Mouse (Mus musculus) heart, adult 11 months (tissue): Measurements from ENCODE around the gene Swsap1.

Source experiments
- DNase-seq: peaks from one replicate; pipeline ENCODE4 v3.0.0; 2022

Gene Swsap1

DNA sequence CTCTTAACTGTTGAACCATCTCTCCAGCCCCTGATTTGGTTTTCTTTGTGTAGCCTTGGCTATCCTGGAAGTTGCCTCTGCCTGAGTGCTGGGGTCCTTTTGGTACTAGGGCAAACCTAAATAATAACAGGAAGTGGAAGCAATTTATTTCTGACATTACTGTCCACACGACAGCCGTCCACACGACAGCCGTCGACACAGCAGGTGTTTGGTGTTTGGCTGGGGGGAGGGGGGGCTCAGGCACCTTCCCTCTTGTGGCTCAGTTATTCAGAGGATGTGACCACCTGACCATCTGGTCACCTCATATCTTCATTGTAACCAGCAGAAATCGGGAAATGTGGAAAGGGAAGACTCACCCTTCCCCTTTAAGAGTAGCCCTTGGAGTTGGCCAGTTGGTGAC is 13.3 kb downstream of the Swsap1 start:
- DNase-seq, result no peak

DNA sequence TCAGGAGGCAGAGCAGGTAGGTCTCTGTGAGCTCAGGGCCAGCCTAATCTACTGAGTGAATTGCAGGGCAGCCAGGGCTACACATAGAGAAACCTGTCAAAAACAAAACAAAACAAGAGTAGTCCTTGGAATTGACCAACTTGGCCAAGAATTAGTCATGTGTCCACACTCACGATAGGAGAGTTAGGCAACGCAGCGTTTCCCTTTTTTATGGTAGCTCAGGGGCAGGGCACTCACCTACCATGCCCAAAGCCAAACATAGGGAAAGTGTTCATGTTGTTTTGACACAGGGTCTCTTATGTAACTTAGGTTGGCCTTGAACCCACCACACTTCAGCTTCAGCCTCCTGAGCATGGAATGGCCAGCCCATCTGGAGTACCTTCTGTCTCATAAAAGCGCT is 13.7 kb downstream of the Swsap1 start:
- no peak for DNase-seq

DNA sequence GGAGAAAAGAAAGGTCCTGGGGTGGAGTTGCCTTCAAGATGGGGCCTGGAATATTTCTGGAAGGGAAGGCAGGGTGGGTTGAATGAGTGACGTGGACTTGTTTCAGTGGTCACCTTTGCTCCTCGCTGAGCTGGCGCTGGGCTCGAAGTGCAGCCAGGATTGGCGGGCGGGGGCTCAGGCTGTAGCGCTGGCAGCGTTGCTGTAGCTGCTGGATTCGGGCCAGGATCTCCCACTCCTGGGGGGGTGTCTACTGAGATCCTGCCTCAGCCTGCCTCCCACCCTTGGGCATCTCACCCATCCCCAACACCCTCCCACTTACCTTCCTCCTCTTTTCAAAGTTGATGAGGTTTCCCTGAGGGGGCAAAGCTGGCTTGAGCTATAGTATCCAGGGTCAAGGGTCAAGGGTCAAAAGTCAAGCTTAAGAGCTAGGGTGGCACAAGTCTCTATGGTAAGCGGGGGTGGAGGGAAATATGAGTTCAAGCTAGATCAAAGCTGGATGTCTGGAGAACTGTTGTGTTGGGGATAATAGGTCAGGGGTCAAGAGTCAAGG is 21.1 kb downstream of the Swsap1 start:
- no peak for DNase-seq

DNA sequence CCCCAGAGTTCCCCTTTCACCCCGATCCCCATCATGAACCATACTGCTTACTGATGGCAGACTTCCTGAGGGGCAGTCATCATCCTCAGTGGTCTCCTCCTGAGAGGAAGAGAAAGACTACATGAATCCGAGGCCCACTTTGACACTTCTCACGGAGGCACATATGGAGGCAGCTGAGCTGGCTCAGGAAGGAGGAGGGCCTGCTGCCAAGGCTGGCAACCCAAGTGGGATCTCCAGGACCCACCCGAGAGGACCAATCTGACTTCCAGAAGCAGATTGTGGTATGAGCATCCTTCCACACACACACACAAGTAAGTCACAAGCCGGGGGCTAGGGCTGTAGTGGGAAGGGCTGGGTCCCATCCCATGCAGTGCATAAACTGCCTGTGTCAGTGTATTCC is 21.8 kb downstream of the Swsap1 start:
- no peak for DNase-seq

DNA sequence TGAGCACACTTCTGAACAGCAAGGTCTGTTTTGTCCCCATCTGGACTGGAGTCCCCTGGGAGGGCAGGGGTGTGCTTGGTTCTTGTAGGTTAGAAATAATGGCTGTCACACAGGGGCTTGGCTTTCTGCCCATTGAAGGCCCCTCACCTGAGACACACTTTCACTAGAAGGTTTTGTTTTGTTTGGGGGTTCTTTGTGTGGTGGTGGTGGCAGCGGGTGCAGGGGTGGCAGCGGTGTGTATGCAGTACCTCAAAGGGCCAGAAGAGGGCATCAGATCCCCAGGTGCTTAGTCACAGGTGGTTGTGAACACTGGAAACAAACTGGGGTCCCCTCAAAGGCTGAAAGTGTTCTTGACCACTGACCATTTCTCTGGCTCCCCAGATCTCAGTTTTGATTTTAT is 22.4 kb downstream of the Swsap1 start:
- no peak for DNase-seq

DNA sequence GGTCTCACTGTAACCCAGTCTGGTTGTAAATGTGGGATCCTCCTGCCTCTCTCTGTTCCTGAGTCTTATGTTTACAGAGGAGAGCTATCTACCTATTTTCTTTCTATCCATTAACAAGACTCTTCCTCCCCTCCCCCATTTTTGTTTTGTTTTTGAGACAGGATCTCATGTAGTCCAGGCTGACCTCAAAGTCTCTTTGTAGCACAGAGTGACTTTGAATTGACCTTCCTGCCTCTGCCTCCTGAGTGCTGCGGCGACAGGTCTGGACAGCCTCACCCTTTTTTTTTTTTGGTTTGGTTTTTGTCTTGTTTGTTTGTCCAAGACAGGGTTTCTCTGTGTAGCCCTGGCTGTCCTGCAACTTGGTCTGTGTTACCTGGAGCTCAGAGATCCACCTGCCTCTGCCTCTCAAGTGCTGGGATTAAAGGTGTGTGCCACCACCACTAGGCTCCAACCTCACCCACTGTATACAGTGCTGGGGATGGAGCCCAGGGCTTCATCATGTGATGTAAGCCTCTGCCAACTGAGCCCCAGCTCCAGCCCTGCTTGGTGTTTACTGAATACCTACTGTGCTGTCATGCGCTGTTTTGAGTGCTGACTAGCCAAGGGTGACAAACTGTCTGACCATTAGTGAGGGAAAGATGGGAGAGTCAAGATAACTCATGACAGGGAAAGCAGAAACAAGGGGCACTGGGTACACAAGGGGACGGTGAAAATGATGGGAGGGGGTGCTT is 23.0 kb downstream of the Swsap1 start:
- no peak for DNase-seq

DNA sequence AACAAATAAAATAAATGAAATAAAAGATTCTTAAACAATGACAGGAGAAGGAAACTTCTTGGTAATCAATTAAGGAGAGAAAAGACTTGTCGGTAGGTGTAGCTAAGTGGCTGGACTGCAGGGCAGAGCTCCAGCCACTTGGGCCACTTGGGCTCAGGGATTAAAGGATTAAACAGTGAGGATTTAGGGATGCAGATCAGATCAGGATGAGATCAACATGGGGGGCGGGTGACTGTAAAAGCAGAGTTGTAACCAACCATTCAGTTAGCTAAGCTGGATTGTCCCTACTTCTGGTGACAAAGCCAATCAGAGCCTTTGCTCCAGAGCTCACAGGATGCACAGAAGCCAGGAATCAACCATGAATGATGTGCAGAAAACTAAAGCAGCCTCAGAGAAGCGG is 28.4 kb downstream of the Swsap1 start:
- DNase-seq, result no peak

DNA sequence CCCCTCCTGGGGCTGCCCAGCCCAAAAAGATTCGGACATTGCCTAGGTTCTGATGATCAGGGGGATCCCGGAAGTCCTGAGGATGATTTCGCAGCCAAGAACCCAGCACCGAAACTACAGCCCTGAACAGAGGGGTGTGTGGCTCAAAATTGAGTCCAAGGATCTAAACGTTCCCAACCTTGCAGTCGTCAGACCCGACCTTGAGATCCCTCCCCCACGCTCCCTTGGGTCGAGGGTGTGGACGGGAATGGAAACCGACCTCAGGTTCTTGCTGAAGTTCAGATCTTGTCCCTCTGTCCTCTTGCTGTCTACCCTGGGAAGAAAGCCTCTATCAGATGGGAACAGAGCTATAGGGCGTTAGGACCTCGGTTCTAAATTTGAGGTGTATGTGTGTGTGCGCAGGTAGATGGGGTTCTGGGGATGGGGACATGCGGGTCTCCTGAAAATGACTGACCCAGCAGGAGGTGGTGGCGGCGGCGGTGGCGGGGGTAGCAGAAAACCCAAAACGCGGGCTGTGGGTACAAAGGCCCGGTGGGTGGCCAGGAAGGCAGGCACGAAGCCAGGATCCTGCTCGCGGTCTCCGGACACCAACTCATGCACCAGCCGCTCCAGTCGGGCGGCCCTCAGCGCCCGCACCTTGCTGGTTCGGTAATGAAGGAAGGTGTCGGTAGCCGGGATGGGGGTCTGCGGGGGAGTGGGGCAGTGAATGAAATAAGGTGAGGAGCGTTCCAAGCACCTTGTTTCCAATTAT is 32.2 kb downstream of the Swsap1 start:
- DNase-seq, result no peak

DNA sequence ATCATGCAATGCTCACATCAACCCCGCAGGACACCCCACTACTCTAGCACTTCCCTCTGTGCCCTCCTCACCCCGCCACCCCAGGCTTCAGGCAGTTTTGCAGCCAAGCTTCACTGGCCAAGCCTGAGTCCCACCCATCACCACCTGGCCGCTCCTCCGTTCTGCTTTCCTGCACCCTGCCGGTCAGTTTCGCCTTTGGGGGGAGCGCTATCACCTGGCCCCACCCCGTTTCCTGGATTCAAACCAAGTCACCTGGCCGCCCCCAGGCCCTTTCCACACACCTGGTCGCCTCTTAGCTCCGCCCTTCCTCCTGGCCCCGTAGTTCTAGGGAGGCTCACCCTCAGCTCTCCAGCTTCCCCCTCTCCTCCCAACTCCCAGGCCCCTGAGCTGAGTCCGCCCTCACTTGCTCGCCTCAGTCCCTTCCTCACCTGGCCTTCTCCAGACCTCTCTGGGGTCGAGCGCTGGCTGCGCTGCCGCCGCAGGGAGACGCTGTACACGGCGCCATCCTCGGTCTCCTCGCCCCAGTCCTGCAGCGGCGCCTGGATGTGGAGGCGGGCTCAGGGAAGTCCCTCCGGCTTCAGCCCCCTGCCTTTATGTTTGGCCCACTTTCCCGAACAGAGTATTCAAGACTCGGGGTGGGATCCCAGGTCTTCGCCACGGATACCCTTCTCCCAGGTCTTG is 33.0 kb downstream of the Swsap1 start:
- DNase-seq, result no peak

DNA sequence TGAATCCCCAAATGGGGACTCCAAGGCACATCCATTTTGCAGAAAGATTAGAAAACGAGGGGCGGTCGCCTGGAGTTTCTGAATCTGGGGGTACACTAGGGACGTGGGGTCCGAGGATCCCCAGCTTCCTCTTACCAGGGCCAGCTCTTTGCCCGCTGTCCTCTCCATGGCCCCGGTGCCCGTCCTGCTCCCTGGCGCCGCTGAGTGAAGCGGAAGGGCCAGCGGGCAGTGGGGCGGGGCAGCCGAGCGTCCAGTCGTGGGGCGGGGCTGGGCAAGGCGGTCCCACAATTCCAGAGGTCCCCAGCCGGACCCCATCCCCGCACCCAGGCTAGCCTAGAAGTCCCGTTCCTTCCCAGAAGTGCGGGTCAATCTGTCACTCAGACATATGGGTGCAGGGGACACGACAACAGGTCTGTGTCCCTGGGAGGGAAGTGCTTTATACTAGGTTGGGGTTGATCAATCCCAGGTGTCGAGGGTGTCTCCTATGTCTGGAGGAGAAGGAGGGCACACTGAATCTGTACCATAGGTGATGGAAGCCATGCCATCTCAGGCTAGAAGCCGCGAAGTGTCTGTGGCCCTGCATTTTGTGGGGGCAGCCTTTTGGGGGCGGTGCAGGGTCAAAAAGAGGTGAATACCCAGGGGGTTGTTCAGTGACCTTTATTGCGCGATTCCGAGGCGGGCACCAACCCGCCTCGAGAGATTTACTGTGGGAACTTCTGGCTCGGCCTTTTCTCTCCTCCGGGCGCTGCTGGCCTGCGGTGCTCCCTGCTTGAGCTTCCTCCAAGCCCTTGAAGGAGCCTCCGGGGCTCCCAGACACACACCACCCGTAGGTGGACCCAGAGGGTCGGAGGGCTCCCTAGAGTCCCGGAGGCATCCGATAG is 33.9 kb downstream of the Swsap1 start, which contains the start of gene Rgl3:
Rgl3 (minus strand) TSS at position 217 of the 881 bp plus-strand sequence.
- peak; percentile 97 for DNase-seq

DNA sequence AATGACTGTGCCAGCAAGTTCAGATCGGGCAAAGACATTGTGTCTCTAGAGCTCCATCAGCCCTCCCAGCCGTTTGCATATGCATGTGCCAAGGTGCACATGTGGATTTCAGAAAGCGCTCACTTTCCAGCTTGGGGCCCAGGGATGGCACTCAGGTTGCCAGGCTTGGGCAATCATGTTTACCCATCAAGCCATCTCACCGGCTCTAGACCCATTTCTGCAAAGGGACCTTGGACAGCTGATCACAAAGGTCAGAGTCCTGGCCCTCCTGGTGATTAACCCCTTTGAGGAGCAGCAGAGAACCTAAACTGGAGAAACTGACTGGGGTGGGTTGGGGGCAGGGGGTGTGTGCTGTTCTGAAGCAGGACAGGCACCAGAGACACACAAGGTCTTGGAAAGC is 36.7 kb downstream of the Swsap1 start:
- DNase-seq, result no peak

DNA sequence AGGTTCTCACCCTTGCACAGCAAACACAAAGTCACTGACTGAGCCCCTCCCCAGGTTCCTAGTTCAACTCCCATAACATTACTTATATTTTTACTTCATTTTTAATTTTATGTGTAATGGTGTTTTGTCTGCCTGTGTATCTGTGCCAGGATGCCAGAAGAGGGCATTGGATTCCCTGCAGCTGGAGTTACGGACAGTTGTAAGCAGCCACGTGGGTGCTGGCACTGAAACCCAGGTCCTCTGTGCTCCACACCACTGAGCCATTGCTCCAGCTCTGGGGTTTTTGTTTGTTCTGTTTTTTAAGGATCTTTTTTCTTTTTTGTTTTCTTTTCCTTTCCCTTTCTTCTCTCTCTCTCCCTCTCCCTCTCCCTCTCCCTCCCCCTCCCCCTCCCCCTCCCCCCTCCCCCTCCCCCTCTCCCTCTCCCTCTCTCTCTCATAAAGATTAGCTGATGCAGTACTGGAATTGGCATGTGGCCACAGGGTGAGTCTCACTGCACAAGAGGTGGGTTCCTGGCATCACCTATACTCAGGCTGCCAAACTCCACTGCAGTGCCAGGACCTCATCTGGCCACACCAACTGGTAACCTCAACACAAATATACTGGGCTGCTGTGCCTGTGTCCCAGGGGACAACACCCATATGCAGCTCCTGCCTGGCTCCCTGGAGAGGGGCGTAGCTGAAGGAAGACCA is 40.8 kb downstream of the Swsap1 start:
- no peak for DNase-seq

DNA sequence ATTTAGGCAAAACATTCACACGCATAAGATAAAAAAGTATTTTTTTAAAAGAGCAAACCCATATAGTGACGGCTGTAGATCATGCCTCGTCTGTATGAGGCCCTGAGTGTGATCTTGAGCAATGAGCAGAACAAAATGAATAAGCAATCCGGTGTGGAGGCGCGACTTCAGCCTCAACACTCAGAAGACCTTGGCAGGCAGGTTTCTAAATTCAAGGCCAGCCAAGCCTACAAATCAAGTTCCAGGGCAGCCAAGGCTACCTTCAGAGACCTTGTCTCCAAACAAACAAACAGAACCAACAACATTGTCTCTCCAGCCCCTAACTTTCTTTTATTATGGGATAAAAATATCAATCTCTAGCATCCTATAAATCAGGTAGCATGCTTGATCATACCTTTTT is 44.7 kb downstream of the Swsap1 start:
- no peak for DNase-seq

DNA sequence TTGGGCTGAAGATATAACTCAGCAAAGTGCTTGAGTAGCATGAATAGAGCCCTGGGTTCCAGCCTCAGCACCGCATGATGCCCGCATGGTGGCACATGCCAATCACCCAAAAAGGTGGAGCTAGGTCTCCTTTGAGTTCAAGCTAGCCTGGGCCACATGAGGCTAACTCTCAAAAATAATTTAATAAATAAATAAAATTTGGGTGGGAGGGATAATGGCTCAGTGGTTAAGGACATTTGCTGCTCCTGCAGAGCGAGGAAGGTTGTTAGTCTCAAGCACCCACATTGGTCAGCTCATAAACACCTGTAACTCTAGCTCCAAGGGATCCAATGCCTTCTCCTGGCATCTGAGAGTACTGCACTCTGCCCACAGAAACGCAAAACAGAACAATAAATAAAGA is 46.1 kb downstream of the Swsap1 start:
- no peak for DNase-seq

DNA sequence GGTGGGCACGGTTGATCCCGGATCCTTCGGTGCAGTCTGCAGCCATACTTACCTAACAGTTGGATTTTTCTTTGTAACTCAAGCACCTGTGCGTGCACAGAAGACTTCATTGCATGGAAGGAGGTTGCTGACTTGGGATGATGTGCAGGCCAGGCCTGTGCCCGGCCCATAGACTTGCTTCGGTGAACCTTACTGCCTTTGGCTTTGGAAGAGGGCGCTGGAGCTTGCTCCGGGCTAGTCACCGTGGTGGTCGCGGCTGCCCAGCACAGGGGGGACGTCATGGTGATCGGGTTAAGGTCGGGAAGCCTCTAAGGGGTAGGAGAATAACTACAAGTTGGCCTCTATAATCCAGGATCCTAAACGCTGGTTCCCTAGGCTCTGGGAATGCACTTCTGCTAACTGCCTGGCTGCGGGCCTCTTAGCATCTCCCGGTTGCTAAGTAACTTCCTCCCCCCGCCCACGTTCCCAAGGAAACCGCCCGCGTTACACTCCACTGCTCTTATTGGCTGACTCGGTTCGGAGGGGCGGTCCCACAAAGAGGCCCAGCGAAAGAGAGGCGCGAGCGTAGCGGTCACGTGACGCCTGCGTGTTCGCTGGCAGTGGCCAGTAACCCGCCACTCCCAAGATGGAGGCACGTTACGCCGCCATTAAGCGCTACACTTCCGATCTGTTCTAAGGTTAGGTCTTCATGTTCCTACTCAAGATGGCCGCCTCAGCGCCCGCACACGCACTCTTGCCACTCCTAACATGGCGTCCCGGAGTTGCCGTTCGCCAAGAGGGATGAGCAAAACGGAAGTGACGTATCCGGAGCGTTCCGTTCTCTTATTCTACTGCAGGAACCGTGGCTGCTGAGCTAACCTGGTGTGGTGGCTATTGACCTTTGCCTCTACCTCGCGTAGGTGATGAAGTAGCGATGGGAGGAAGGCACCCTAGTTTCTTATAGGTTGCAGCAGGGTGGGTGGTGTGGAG is 46.9 kb downstream of the Swsap1 start, which contains the start of the genes Ccdc151 and Prkcsh:
Ccdc151 (minus strand) TSS at position 441 of the 969 bp plus-strand sequence.
Prkcsh (plus strand) TSS at position 613 of the 969 bp plus-strand sequence.
- peak; percentile 100 for DNase-seq

DNA sequence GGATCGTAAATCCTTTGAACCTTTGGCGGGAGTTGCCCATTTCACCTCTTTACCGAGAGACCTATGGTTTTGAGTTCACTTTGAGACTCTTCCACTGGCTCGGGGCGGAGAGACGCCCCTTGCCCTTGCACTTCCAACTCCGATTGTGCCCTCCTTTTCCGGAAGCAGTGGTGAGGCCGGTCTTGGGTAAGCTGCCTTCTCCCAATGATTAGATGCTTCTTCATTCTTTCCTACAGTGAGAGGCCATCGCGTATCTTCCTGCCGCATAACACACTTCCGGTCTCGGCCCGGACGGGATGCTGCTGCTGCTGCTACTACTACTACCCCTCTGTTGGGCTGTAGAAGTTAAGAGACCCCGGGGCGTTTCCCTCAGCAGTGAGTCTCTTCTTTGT is 47.6 kb downstream of the Swsap1 start:
- no peak for DNase-seq

DNA sequence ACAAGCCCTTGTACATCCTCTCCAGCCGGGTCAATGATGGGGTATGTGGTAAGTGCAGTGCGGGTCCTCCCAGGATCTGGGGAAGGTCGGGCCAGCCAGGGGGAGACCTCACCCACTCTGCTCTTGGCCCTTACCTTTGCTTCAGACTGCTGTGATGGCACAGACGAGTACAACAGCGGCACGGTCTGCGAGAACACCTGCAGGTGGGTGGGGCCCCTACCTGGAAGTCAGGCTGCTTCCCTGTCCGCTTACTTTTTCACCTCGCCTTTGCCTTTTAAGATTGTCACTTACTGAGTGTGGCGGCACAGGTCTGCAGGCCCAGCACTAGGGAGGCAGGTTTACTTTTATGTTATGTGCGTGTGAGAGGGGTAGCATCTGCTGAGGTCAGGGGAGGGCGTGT is 49.0 kb downstream of the Swsap1 start:
- no peak for DNase-seq
